Mouse (Mus musculus) small intestine, adult 10 weeks (tissue): ENCODE results near the gene Sh3bgrl3. TPM values are rescaled to one million over a fixed set of nuclear protein-coding genes. Genes with fewer than 3 reads are reported as not detected.

Source experiments
- polyA plus RNA-seq: library from polyadenylated mRNA; stranded (reverse); fragments of 350-450 nt; fragmentation: Illumina TruSeq; extraction: RNeasy Lipid Tissue Mini Kit (QIAGEN cat#74804); gene quantifications from one replicate; pipeline ENCODE4 v1.2.3, GENCODE M21; 2014; ENCODE audit warnings: low replicate concordance

Gene Sh3bgrl3
- polyA plus RNA-seq, result 1.7 TPM

GRCm38 (mm10) chr4:134128221-134128982, at the start of gene Sh3bgrl3:
Gene Sh3bgrl3, minus strand, starts transcription at chr4:134128789.

GRCm38 (mm10) chr4:134101979-134102741, 26.4 kb downstream of the Sh3bgrl3 start, which contains the start of gene Ubxn11:
Gene Ubxn11, plus strand, starts transcription at chr4:134102570.

GRCm38 (mm10) chr4:134094923-134095547, 33.6 kb downstream of the Sh3bgrl3 start, which contains the start of gene Cd52:
Gene Cd52, minus strand, starts transcription at chr4:134095082.

Other genes starting within 250 kb of the Sh3bgrl3 start
- gene Rps6ka1, start 241.0 kb downstream of the Sh3bgrl3 start, polyA plus RNA-seq, result 11.8 TPM
- gene Hmgn2, start 160.1 kb downstream of the Sh3bgrl3 start, polyA plus RNA-seq, result 296 TPM
- 10.2 TPM for gene Dhdds, start 127.9 kb downstream of the Sh3bgrl3 start, polyA plus RNA-seq
- not detected for gene Lin28a, start 109.9 kb downstream of the Sh3bgrl3 start, polyA plus RNA-seq
- gene Zfp683, start 75.0 kb downstream of the Sh3bgrl3 start, polyA plus RNA-seq, result not detected
- gene Crybg2, start 68.0 kb downstream of the Sh3bgrl3 start, polyA plus RNA-seq, result 4.2 TPM
- gene Cd52, start 33.7 kb downstream of the Sh3bgrl3 start, polyA plus RNA-seq, result 51.9 TPM
- gene Ubxn11, start 26.2 kb downstream of the Sh3bgrl3 start, polyA plus RNA-seq, result not detected
- gene Cep85, start 58.3 kb upstream of the Sh3bgrl3 start, polyA plus RNA-seq, result 3.7 TPM
- gene Gm7534, start 74.2 kb upstream of the Sh3bgrl3 start, polyA plus RNA-seq, result not detected
- not detected for gene Catsper4, start 98.6 kb upstream of the Sh3bgrl3 start, polyA plus RNA-seq
- gene Cnksr1, start 109.6 kb upstream of the Sh3bgrl3 start, polyA plus RNA-seq, result 1.0 TPM
- not detected for gene E130218I03Rik, start 114.9 kb upstream of the Sh3bgrl3 start, polyA plus RNA-seq
- 0.22 TPM for gene Zfp593, start 116.8 kb upstream of the Sh3bgrl3 start, polyA plus RNA-seq
- not detected for gene Gm30191, start 118.1 kb upstream of the Sh3bgrl3 start, polyA plus RNA-seq
- gene Grrp1, start 125.3 kb upstream of the Sh3bgrl3 start, polyA plus RNA-seq, result not detected
- gene Pdik1l, start 159.1 kb upstream of the Sh3bgrl3 start, polyA plus RNA-seq, result 28.0 TPM
- gene Trim63, start 186.3 kb upstream of the Sh3bgrl3 start, polyA plus RNA-seq, result 0.48 TPM
- gene Slc30a2, start 214.4 kb upstream of the Sh3bgrl3 start, polyA plus RNA-seq, result 17.2 TPM